Mouse (Mus musculus) heart, adult 18-20 months (tissue): Measurements from ENCODE around the gene Rnd2. TPM values are rescaled to one million over a fixed set of nuclear protein-coding genes. Genes with fewer than 3 reads are reported as not detected.

Experiments
- microRNA-seq, 2 experiments: library from miRNA; unstranded; fragments of <30 nt; microRNA quantifications; one replicate each; pipeline ENCODE4 v1.2.0; 2022
- total RNA-seq, 2 experiments: library from RNA; stranded (reverse); gene quantifications; 2 replicates each; pipeline ENCODE4 v1.2.3; 2021

Gene Rnd2
- total RNA-seq, 2 experiments from 2014 or later, result 5.1 to 6.2 TPM

Small RNA genes within 50 kb of the gene (microRNA-seq; reads per million reads assigned to microRNA genes)
- 3.8 to 4.6 reads per million in 2 experiments for gene Mir6929

Other genes starting within 250 kb of the Rnd2 start
- gene Ezh1, start 238.5 kb upstream of the Rnd2 start, total RNA-seq, result 10 to 100 TPM; 29.8 to 36.4 TPM
- 100 to 1,000 TPM in 1 of 2 experiments, 10 to 100 TPM in 1; 74.7 to 100 TPM for gene Ramp2, start 219.0 kb upstream of the Rnd2 start, total RNA-seq
- 100 to 1,000 TPM in 1 of 2 experiments, 10 to 100 TPM in 1; 87.3 to 107 TPM for gene Vps25, start 211.3 kb upstream of the Rnd2 start, total RNA-seq
- 10 to 100 TPM in 1 of 2 experiments, 1 to 10 TPM in 1; 9.4 to 12.9 TPM for gene Wnk4, start 204.4 kb upstream of the Rnd2 start, total RNA-seq
- gene Cntd1, start 186.0 kb upstream of the Rnd2 start, total RNA-seq, result under 1 TPM; 0.15 to 0.23 TPM
- gene Coa3, start 185.9 kb upstream of the Rnd2 start, total RNA-seq, result 100 to 1,000 TPM in 1 of 2 experiments, 10 to 100 TPM in 1; 98.3 to 108 TPM
- gene Becn1, start 162.7 kb upstream of the Rnd2 start, total RNA-seq, result 10 to 100 TPM; 85.4 to 96.5 TPM
- gene Psme3, start 148.8 kb upstream of the Rnd2 start, total RNA-seq, result 10 to 100 TPM; 65.0 to 86.3 TPM
- gene Aoc2, start 139.9 kb upstream of the Rnd2 start, total RNA-seq, result 1 to 10 TPM; 1.2 to 2.2 TPM
- gene Aoc3, start 134.4 kb upstream of the Rnd2 start, total RNA-seq, result 10 to 100 TPM; 10.5 to 16.6 TPM
- gene G6pc, start 97.4 kb upstream of the Rnd2 start, total RNA-seq, result not detected
- gene Aarsd1, start 47.4 kb upstream of the Rnd2 start, total RNA-seq, result 10 to 100 TPM; 18.5 to 22.9 TPM
- gene Gm27029, start 40.2 kb upstream of the Rnd2 start, total RNA-seq, result 10 to 100 TPM in 1 of 2 experiments, 1 to 10 TPM in 1; 6.0 to 10.3 TPM
- gene Rundc1, start 39.9 kb upstream of the Rnd2 start, total RNA-seq, result 10 to 100 TPM; 11.0 to 11.2 TPM
- 10 to 100 TPM; 52.7 to 61.5 TPM for gene Ptges3l, start 39.7 kb upstream of the Rnd2 start, total RNA-seq
- 10 to 100 TPM; 45.0 to 48.0 TPM for gene Rpl27, start 22.7 kb upstream of the Rnd2 start, total RNA-seq
- 10 to 100 TPM; 14.0 to 16.2 TPM for gene Ifi35, start 16.6 kb upstream of the Rnd2 start, total RNA-seq
- gene Vat1, start 1.2 kb downstream of the Rnd2 start, total RNA-seq, result 10 to 100 TPM; 23.7 to 24.6 TPM
- under 1 TPM; 0.27 to 0.31 TPM for gene Brca1, start 87.0 kb downstream of the Rnd2 start, total RNA-seq
- 100 to 1,000 TPM in 1 of 2 experiments, 10 to 100 TPM in 1; 94.7 to 131 TPM for gene Nbr1, start 87.2 kb downstream of the Rnd2 start, total RNA-seq
- 1 to 10 TPM; 3.2 to 5.9 TPM for gene Tmem106a, start 117.2 kb downstream of the Rnd2 start, total RNA-seq
- not detected for gene Gm11634, start 134.3 kb downstream of the Rnd2 start, total RNA-seq
- gene Rdm1, start 162.2 kb downstream of the Rnd2 start, total RNA-seq, result 10 to 100 TPM; 43.7 to 52.3 TPM
- gene Arl4d, start 200.5 kb downstream of the Rnd2 start, total RNA-seq, result 10 to 100 TPM; 19.6 to 22.5 TPM